Mouse (Mus musculus): ENCODE results near the gene Jade2. TPM values are rescaled to one million over a fixed set of nuclear protein-coding genes. Genes with fewer than 3 reads are reported as not detected.

Gene Jade2
- polyA plus RNA-seq, 1 experiment from 2014 or later: 0.07 TPM

DNA sequence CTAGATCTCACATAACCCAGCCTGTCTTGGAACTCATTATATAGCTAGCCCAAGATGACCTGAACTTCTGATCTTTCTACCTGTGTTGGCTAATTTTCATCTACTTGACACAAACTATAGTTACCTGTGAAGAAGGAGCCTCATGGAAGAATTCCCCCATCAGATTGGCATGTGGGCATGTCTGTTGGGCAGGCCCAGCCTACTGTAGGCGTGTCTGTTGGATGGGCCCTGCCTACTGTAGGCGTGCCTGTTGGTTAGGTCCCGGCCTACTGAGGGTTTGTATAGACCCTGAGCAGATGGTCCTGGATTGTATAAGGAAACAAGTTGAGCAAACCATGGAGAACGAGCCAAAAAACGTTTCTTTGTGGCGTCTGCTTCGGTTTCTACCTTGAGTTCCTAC, 24.3 kb upstream of the Jade2 start:
- WGBS: 73% methylated on average over 7 of the region's 7 CpGs
- Histone ChIP-seq H3K36me3 (ENCODE audit: control insufficient read depth, insufficient read depth, low read length) (no peaks in the 10 kb centered on the region), H3K9me3 (ENCODE audit: control insufficient read depth, low read length) (no peaks in the 10 kb centered on the region), H3K27me3 (ENCODE audit: control insufficient read depth, insufficient read depth, low read length) (no peaks in the 10 kb centered on the region), H3K4me2 (ENCODE audit: low read depth) (no peak overlapping the region), H3K9ac (ENCODE audit: low read length) (no peak overlapping the region), H3K4me3 (ENCODE audit: low read depth, low read length) (no peak overlapping the region), H3K4me1 (ENCODE audit: control insufficient read depth, insufficient read depth, low read length) (no peaks in the 10 kb centered on the region), H3K27ac (ENCODE audit: low read depth, low read length) (no peak overlapping the region)
- DNase-seq (ENCODE audit: low spot score) (no peak), ATAC-seq (ENCODE audit: insufficient read depth, low FRiP score, low TSS enrichment) (no peak)

DNA sequence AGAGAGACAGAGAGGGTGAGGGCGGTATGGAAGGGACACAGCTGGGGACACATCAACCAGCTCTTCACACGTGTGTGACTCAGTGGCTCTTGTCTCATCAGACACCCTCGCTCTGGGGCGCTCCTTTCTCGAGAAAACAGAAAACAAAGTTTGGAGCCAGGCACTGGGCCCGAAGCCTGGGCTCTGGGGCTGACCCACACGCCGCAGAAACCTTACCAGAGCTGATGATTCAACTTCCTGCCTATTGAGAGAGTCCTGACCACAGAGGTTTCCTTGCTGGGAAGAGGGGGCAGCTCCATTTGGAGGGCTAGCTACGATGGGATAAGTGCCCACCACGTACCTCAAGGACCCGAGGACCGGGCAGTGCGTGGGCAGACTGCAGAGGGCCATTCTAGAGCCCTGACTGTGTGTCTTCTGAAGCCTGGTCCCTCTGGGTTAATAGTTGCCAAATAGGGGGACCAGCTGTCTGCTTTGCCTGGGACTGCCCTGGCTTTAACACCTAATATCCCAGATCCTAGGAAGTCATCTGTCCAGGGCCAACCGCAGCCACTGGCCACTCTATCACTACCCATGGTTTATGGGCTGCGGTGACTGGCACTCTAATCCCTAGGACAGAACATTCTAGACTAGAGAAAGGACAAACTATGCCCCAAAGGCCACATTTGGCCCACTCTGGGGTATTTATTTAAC, 23.7 kb upstream of the Jade2 start:
- no peaks in the 10 kb centered on the region for H3K27me3 ChIP-seq (ENCODE audit: control insufficient read depth, insufficient read depth, low read length)
- no peaks in the 10 kb centered on the region for H3K9me3 ChIP-seq (ENCODE audit: control insufficient read depth, low read length)
- no peak overlapping the region for H3K27ac ChIP-seq (ENCODE audit: low read depth, low read length)
- 91% methylated on average over 15 of the region's 15 CpGs for WGBS
- no peak overlapping the region for H3K4me3 ChIP-seq (ENCODE audit: low read depth, low read length)
- H3K4me2 ChIP-seq (ENCODE audit: low read depth): no peak overlapping the region
- DNase-seq (ENCODE audit: low spot score) (no peak), ATAC-seq (ENCODE audit: insufficient read depth, low FRiP score, low TSS enrichment) (no peak)
- H3K9ac ChIP-seq (ENCODE audit: low read length): no peak overlapping the region
- H3K36me3 ChIP-seq (ENCODE audit: control insufficient read depth, insufficient read depth, low read length): no peaks in the 10 kb centered on the region
- no peaks in the 10 kb centered on the region for H3K4me1 ChIP-seq (ENCODE audit: control insufficient read depth, insufficient read depth, low read length)

DNA sequence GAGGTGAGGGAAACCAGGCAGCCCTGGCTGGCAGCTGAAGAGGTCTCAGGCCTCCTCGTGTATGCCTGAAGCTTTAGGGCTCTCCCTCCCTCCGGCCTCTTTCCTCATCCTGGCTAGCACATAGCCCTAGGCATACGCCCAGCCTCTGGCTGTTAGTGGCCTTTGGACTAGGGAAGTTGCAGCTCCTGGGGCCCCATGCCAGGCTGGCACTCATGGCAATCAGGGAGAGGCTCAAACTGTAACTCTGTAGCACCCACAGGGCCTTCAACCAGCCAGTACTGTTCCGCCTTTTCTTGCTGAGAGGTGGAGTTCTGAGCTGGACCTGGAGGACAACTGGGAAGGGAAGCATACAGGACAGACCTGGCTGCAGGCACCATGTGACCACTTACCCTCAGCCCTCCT, 19.5 kb upstream of the Jade2 start:
- H3K4me3 ChIP-seq (ENCODE audit: low read depth, low read length): no peak overlapping the region
- no peaks in the 10 kb centered on the region for H3K27me3 ChIP-seq (ENCODE audit: control insufficient read depth, insufficient read depth, low read length)
- no peak overlapping the region for H3K27ac ChIP-seq (ENCODE audit: low read depth, low read length)
- no peaks in the 10 kb centered on the region for H3K36me3 ChIP-seq (ENCODE audit: control insufficient read depth, insufficient read depth, low read length)
- WGBS: 81% methylated on average over 4 of the region's 4 CpGs
- H3K9me3 ChIP-seq (ENCODE audit: control insufficient read depth, low read length): no peaks in the 10 kb centered on the region
- no peak overlapping the region for H3K4me2 ChIP-seq (ENCODE audit: low read depth)
- H3K4me1 ChIP-seq (ENCODE audit: control insufficient read depth, insufficient read depth, low read length): no peaks in the 10 kb centered on the region
- DNase-seq (ENCODE audit: low spot score) (no peak), ATAC-seq (ENCODE audit: insufficient read depth, low FRiP score, low TSS enrichment) (no peak)
- H3K9ac ChIP-seq (ENCODE audit: low read length): no peak overlapping the region

DNA sequence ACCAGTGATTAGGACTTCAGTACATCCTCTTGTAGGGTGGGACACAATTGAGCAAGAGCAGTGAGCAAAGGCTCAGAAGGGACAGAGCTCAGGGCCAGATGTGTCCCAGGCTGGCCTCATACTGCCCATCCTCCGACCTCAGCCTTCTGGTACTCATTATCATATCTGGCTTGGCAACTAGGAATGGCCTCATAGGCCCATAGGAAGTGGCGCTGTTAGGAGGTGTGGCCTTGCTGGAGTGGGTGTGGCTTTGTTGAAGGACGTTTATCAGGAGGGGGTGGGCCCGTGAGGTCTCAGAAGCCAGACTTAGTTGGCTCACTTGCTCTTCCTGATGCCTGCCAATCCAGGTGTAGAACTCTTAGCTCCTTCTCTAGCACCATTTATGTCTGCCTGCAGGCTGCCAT, 18.3 kb upstream of the Jade2 start:
- DNase-seq (ENCODE audit: low spot score): no peak
- Histone ChIP-seq H3K4me2 (ENCODE audit: low read depth) (no peak overlapping the region), H3K4me1 (ENCODE audit: control insufficient read depth, insufficient read depth, low read length) (no peaks in the 10 kb centered on the region), H3K27me3 (ENCODE audit: control insufficient read depth, insufficient read depth, low read length) (no peaks in the 10 kb centered on the region), H3K4me3 (ENCODE audit: low read depth, low read length) (no peak overlapping the region), H3K9me3 (ENCODE audit: control insufficient read depth, low read length) (no peaks in the 10 kb centered on the region), H3K9ac (ENCODE audit: low read length) (no peak overlapping the region), H3K27ac (ENCODE audit: low read depth, low read length) (no peak overlapping the region), H3K36me3 (ENCODE audit: control insufficient read depth, insufficient read depth, low read length) (no peaks in the 10 kb centered on the region)
- WGBS: 24% methylated on average over 4 of the region's 4 CpGs
- ATAC-seq (ENCODE audit: insufficient read depth, low FRiP score, low TSS enrichment): no peak

DNA sequence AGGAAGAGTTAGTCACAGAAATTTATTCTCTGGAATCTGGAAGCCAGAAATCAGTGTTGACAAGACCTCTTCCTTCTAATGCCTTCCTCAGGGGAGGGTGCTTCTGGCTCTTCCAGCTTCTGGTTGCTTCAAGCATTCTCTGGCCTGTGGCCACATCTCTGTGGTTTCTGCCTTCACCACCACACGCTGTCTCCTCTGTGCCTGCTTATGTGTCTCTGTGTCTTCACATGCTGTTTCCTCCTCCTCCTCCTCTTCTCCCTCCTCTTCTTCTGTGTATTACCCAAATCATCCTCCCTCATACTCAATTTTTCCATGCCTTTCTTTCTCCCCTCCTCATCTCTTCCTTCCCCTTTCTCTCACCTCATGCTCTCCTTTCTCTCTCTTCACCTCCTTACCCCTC, 17.6 kb upstream of the Jade2 start:
- Histone ChIP-seq H3K9me3 (ENCODE audit: control insufficient read depth, low read length) (no peaks in the 10 kb centered on the region), H3K36me3 (ENCODE audit: control insufficient read depth, insufficient read depth, low read length) (no peaks in the 10 kb centered on the region), H3K4me2 (ENCODE audit: low read depth) (no peak overlapping the region), H3K27me3 (ENCODE audit: control insufficient read depth, insufficient read depth, low read length) (no peaks in the 10 kb centered on the region), H3K4me3 (ENCODE audit: low read depth, low read length) (no peak overlapping the region), H3K9ac (ENCODE audit: low read length) (no peak overlapping the region), H3K27ac (ENCODE audit: low read depth, low read length) (no peak overlapping the region), H3K4me1 (ENCODE audit: control insufficient read depth, insufficient read depth, low read length) (no peaks in the 10 kb centered on the region)
- 93% methylated on average over 1 of the region's 1 CpGs for WGBS
- ATAC-seq (ENCODE audit: insufficient read depth, low FRiP score, low TSS enrichment): no peak
- no peak for DNase-seq (ENCODE audit: low spot score)

DNA sequence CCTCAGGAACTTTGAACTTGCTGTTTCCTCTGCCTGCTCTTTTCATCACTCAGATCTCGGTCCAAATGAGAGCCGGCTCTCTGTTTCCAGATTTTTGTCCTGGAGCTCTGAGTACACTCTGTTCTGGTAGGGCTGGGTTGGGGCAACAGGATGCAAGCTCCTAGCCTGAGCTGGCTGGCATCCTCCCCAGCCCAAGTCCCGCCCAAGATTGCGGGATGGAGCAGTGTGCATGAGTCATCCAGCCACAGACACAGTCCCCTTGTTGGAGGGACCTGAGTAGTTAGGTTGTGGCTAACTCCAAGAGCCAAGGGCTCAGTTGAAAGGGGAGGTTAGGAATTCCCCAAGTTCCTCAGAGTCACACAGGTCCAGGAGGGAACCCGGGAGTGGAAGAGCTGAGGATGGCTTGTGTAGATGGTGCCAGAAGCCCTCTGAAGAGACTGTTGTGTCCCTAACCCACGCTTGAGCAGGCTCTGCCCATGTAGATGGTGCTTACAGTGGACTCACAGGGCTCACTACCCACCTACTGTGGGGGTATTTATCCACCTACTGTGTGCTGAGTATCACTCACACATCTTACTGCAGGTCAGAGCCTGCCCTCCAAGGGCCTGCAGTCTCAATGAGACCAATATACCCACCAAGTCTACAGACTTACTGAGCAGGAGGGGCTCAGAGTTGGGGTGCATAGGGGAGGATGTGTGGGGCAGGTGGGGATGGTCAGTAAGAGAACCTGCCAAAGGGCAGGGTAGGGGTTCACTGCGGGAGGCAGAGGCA, 17.0 kb upstream of the Jade2 start:
- H3K9ac ChIP-seq (ENCODE audit: low read length): no peak overlapping the region
- ATAC-seq (ENCODE audit: insufficient read depth, low FRiP score, low TSS enrichment): no peak
- H3K27ac ChIP-seq (ENCODE audit: low read depth, low read length): no peak overlapping the region
- WGBS: 82% methylated on average over 7 of the region's 7 CpGs
- H3K4me3 ChIP-seq (ENCODE audit: low read depth, low read length): no peak overlapping the region
- H3K27me3 ChIP-seq (ENCODE audit: control insufficient read depth, insufficient read depth, low read length): no peaks in the 10 kb centered on the region
- no peaks in the 10 kb centered on the region for H3K4me1 ChIP-seq (ENCODE audit: control insufficient read depth, insufficient read depth, low read length)
- DNase-seq (ENCODE audit: low spot score): no peak
- H3K4me2 ChIP-seq (ENCODE audit: low read depth): no peak overlapping the region
- no peaks in the 10 kb centered on the region for H3K36me3 ChIP-seq (ENCODE audit: control insufficient read depth, insufficient read depth, low read length)
- no peaks in the 10 kb centered on the region for H3K9me3 ChIP-seq (ENCODE audit: control insufficient read depth, low read length)

DNA sequence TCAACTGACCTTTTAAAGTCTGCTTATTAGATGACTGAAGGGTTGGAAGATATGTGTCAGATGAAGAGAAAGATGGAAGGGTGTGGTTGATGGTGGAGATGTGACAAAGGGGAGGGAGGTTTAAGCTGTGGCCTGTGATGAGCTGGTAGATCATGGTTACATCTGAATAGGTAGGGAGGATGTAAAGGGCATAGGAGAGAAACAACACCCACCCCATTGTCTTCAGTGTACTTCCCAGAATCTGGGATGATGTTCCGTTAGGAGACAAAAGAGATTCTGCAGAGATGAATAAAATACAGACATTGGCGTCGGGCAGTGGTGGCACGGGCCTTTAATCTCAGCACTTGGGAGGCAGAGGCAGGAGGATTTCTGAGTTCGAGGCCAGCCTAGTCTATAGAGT, 15.7 kb upstream of the Jade2 start:
- no peaks in the 10 kb centered on the region for H3K9me3 ChIP-seq (ENCODE audit: control insufficient read depth, low read length)
- H3K4me2 ChIP-seq (ENCODE audit: low read depth): no peak overlapping the region
- H3K27me3 ChIP-seq (ENCODE audit: control insufficient read depth, insufficient read depth, low read length): no peaks in the 10 kb centered on the region
- no peaks in the 10 kb centered on the region for H3K36me3 ChIP-seq (ENCODE audit: control insufficient read depth, insufficient read depth, low read length)
- DNase-seq (ENCODE audit: low spot score): no peak
- H3K9ac ChIP-seq (ENCODE audit: low read length): no peak overlapping the region
- no peak overlapping the region for H3K4me3 ChIP-seq (ENCODE audit: low read depth, low read length)
- no peak for ATAC-seq (ENCODE audit: insufficient read depth, low FRiP score, low TSS enrichment)
- H3K4me1 ChIP-seq (ENCODE audit: control insufficient read depth, insufficient read depth, low read length): no peaks in the 10 kb centered on the region
- WGBS: 90% methylated on average over 5 of the region's 5 CpGs
- H3K27ac ChIP-seq (ENCODE audit: low read depth, low read length): no peak overlapping the region

DNA sequence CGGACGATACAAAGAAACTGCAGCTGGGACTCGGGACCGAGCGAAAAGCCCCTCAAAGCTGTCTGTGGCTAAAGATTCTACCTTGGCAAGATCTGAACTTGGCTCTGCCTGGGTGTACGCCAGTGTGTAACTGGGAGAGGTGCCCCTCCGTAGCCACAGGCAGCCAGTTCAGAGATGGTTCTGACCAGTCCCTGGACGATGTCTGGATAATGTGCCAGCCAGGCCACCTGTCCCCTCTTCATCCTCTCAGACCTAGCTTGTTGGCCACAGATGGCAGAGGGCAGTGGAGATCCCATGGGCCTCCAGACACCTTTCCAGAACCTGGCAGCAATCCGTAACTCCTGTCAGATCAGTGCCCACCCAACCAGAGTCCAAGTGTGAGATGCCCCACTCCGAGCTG, 9.8 kb upstream of the Jade2 start:
- 89% methylated on average over 10 of the region's 10 CpGs for WGBS
- no peak for ATAC-seq (ENCODE audit: insufficient read depth, low FRiP score, low TSS enrichment)

DNA sequence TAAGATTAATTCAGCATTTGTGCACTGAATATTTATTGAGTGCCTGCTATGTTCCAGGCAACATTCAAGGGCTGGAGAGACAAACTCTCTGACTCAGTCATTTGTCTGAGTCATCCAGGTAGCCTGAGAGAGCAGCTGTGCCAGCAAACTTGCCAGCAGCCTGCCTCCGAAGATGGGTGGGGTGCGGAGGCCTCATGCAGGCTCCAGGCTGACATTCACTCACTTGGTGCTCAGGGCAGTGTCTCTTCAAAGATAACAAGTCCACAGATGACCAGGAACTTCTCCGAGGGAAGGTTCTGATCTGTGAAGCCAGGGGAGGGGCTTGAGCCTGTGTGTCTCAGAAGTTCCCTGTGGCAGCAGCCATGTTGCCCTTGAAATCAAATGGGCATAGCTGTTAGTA, 8.6 kb upstream of the Jade2 start:
- Histone ChIP-seq H3K9ac (ENCODE audit: low read length) (no peak overlapping the region), H3K4me3 (ENCODE audit: low read depth, low read length) (no peak overlapping the region), H3K9me3 (ENCODE audit: control insufficient read depth, low read length) (no peaks in the 10 kb centered on the region), H3K4me2 (ENCODE audit: low read depth) (no peak overlapping the region), H3K27me3 (ENCODE audit: control insufficient read depth, insufficient read depth, low read length) (no peaks in the 10 kb centered on the region), H3K27ac (ENCODE audit: low read depth, low read length) (no peak overlapping the region), H3K4me1 (ENCODE audit: control insufficient read depth, insufficient read depth, low read length) (no peaks in the 10 kb centered on the region), H3K36me3 (ENCODE audit: control insufficient read depth, insufficient read depth, low read length) (no peaks in the 10 kb centered on the region)
- WGBS: 81% methylated on average over 3 of the region's 3 CpGs
- no peak for DNase-seq (ENCODE audit: low spot score)
- no peak for ATAC-seq (ENCODE audit: insufficient read depth, low FRiP score, low TSS enrichment)

More for the DNA sequence above, 9.8 kb upstream of the Jade2 start:
- no peaks in the 10 kb centered on the region for H3K36me3 ChIP-seq (ENCODE audit: control insufficient read depth, insufficient read depth, low read length)
- no peaks in the 10 kb centered on the region for H3K27me3 ChIP-seq (ENCODE audit: control insufficient read depth, insufficient read depth, low read length)
- no peaks in the 10 kb centered on the region for H3K4me1 ChIP-seq (ENCODE audit: control insufficient read depth, insufficient read depth, low read length)
- H3K9ac ChIP-seq (ENCODE audit: low read length): no peak overlapping the region
- no peak for DNase-seq (ENCODE audit: low spot score)
- H3K4me2 ChIP-seq (ENCODE audit: low read depth): no peak overlapping the region
- no peak overlapping the region for H3K27ac ChIP-seq (ENCODE audit: low read depth, low read length)
- H3K4me3 ChIP-seq (ENCODE audit: low read depth, low read length): no peak overlapping the region
- H3K9me3 ChIP-seq (ENCODE audit: control insufficient read depth, low read length): no peaks in the 10 kb centered on the region

Data from neural tube, embryonic 11.5 days (tissue).